Mouse (Mus musculus) CH12.LX (cell line): ENCODE measurements around the gene Map3k9. TPM values are rescaled to one million over a fixed set of nuclear protein-coding genes. Genes with fewer than 3 reads are reported as not detected.

ENCODE experiments used
- DNase-seq: peaks from one replicate; pipeline ENCODE4 v3.0.0-alpha.2; 2013; ENCODE audit errors: extremely low read depth
- H3K27ac ChIP-seq: 2 replicates; pipeline ENCODE4 v1.5.1; 2012; ENCODE audit warnings: low read depth, mild to moderate bottlenecking, control low read depth, moderate library complexity; ENCODE audit not compliant: insufficient read depth
- H3K27me3 ChIP-seq: replicated peaks from 2 replicates; pipeline ENCODE3; 2012; ENCODE audit warnings: inconsistent platforms
- H3K36me3 ChIP-seq, 2 experiments: replicated peaks in 1 of 2; 2 replicates each; pipeline versions ENCODE3 to v1.6.1; 2012; ENCODE audit warnings: inconsistent platforms in 1 of 2, low read length in 1 of 2, mild to moderate bottlenecking in 1 of 2, mixed read lengths in 1 of 2, moderate library complexity in 1 of 2; ENCODE audit not compliant: control insufficient read depth in 1 of 2, insufficient read depth in 1 of 2
- H3K4me1 ChIP-seq, 2 experiments: 2 replicates each; pipeline ENCODE4 v1.6.1; 2012; ENCODE audit warnings: inconsistent platforms in 1 of 2, moderate library complexity in 1 of 2; ENCODE audit not compliant: insufficient read depth in 2 of 2, control insufficient read depth in 1 of 2
- H3K4me2 ChIP-seq: 2 replicates; pipeline ENCODE4 v1.6.1; 2012; ENCODE audit warnings: low read depth, mild to moderate bottlenecking, control low read depth; ENCODE audit not compliant: poor library complexity, insufficient read depth, severe bottlenecking
- H3K4me3 ChIP-seq, 3 experiments: fragments of 150-350 bp in 1 of 3; sonication (generic) in 1 of 3; replicated peaks in 1 of 3; 2 replicates each; pipeline versions ENCODE3 to v1.5.1; 2011 to 2012; ENCODE audit warnings: low read depth in 2 of 3, low read length in 2 of 3, mild to moderate bottlenecking in 2 of 3, moderate library complexity in 2 of 3, control low read depth in 1 of 3, improper control_type of control experiment in 1 of 3, inconsistent platforms in 1 of 3, mixed read lengths in 1 of 3; ENCODE audit not compliant: poor library complexity in 1 of 3
- H3K79me2 ChIP-seq: replicated peaks from 2 replicates; pipeline ENCODE4 v1.6.1; 2012; ENCODE audit warnings: mild to moderate bottlenecking, moderate library complexity; ENCODE audit not compliant: control insufficient read depth, poor library complexity, insufficient read depth, severe bottlenecking; ENCODE audit errors: extremely low read depth
- H3K9ac ChIP-seq: 2 replicates; pipeline ENCODE4 v1.6.1; 2012; ENCODE audit warnings: low read depth, mild to moderate bottlenecking, control low read depth, moderate library complexity; ENCODE audit not compliant: insufficient read depth
- H3K9me3 ChIP-seq: replicated peaks from 2 replicates; pipeline ENCODE3; 2012; ENCODE audit warnings: low read length, inconsistent platforms, mixed read lengths
- CHD2 ChIP-seq: IDR thresholded peaks from 2 replicates; pipeline ENCODE4 v1.6.1; 2011; ENCODE audit warnings: low read length, improper control_type of control experiment
- E2F4 ChIP-seq: IDR thresholded peaks from 2 replicates; pipeline ENCODE4 v1.6.1; 2011; ENCODE audit warnings: low read depth, low read length, improper control_type of control experiment; ENCODE audit not compliant: insufficient replicate concordance
- ELF1 ChIP-seq: IDR thresholded peaks from 2 replicates; pipeline ENCODE4 v1.6.1; 2014; ENCODE audit warnings: low read depth, mild to moderate bottlenecking, inconsistent platforms, low read length, improper control_type of control experiment
- EP300 ChIP-seq: IDR thresholded peaks from 2 replicates; pipeline ENCODE4 v1.6.1; 2011; ENCODE audit warnings: low read length, improper control_type of control experiment
- ETS1 ChIP-seq: conservative IDR thresholded peaks from 2 replicates; pipeline ENCODE4 v1.6.1; 2012; ENCODE audit warnings: low read depth, mild to moderate bottlenecking, inconsistent platforms, low read length, improper control_type of control experiment, moderate library complexity
- GABPA ChIP-seq: IDR thresholded peaks from 2 replicates; pipeline ENCODE4 v1.6.1; 2012; ENCODE audit warnings: low read depth, low read length, improper control_type of control experiment, inconsistent platforms; ENCODE audit not compliant: insufficient replicate concordance
- IRF4 ChIP-seq: IDR thresholded peaks from 2 replicates; pipeline ENCODE4 v1.6.1; 2014; ENCODE audit warnings: low read depth, mild to moderate bottlenecking, inconsistent platforms, low read length, improper control_type of control experiment
- JUND ChIP-seq: conservative IDR thresholded peaks from 2 replicates; pipeline ENCODE4 v1.6.1; 2011; ENCODE audit warnings: low read depth, low read length, improper control_type of control experiment
- MEF2A ChIP-seq: IDR thresholded peaks from 2 replicates; pipeline ENCODE4 v1.6.1; 2014; ENCODE audit warnings: low read depth, mild to moderate bottlenecking, inconsistent platforms, low read length, improper control_type of control experiment, borderline replicate concordance
- MXI1 ChIP-seq: IDR thresholded peaks from 2 replicates; pipeline ENCODE4 v1.6.1; 2011; ENCODE audit warnings: mild to moderate bottlenecking, low read depth, low read length, improper control_type of control experiment
- NELFE ChIP-seq: IDR thresholded peaks from 2 replicates; pipeline ENCODE4 v1.6.1; 2011; ENCODE audit warnings: low read depth, low read length, improper control_type of control experiment
- NRF1 ChIP-seq: IDR thresholded peaks from 2 replicates; pipeline ENCODE4 v1.6.1; 2014; ENCODE audit warnings: low read depth, mild to moderate bottlenecking, inconsistent platforms, low read length, improper control_type of control experiment, moderate library complexity
- POLR2A ChIP-seq: IDR thresholded peaks from 2 replicates; pipeline ENCODE4 v1.6.1; 2011; ENCODE audit warnings: low read depth, mild to moderate bottlenecking, improper control_type of control experiment, low read length
- POLR2AphosphoS2 ChIP-seq: IDR thresholded peaks from 2 replicates; pipeline ENCODE4 v1.6.1; 2011; ENCODE audit warnings: low read depth, low read length, improper control_type of control experiment
- SIN3A ChIP-seq: IDR thresholded peaks from 2 replicates; pipeline ENCODE4 v1.6.1; 2012; ENCODE audit warnings: low read length, improper control_type of control experiment, inconsistent platforms
- TBP ChIP-seq: conservative IDR thresholded peaks from 2 replicates; pipeline ENCODE4 v1.6.1; 2011; ENCODE audit warnings: low read depth, low read length, improper control_type of control experiment
- TCF12 ChIP-seq: IDR thresholded peaks from 2 replicates; pipeline ENCODE4 v1.6.1; 2014; ENCODE audit warnings: low read depth, mild to moderate bottlenecking, inconsistent platforms, low read length, improper control_type of control experiment
- USF1 ChIP-seq: IDR thresholded peaks from 2 replicates; pipeline ENCODE4 v1.6.1; 2014; ENCODE audit warnings: low read depth, mild to moderate bottlenecking, inconsistent platforms, low read length, improper control_type of control experiment
- ZC3H11A ChIP-seq: IDR thresholded peaks from 2 replicates; pipeline ENCODE4 v1.6.1; 2012; ENCODE audit warnings: low read depth, mild to moderate bottlenecking, inconsistent platforms, low read length, improper control_type of control experiment
- ZNF384 ChIP-seq: IDR thresholded peaks from 2 replicates; pipeline ENCODE4 v1.6.1; 2012; ENCODE audit warnings: low read depth, low read length, improper control_type of control experiment, inconsistent platforms
- dilution Hi-C: fragments of 300-500 bp; cut with MboI; formaldehyde crosslinking; loops from 2 replicates; pipeline ENCODE4 v1.14.3; 2020; ENCODE audit warnings: low sequenced_read_pairs; ENCODE audit not compliant: extremely low pct_unique_long_range_greater_than_20kb, extremely low pct_ligation_motif_present
- in situ Hi-C: fragments of 300-500 bp; cut with MboI; formaldehyde crosslinking; loops from 3 replicates; pipeline ENCODE4 v1.14.3; 2019; ENCODE audit warnings: low sequenced_read_pairs, low pct_ligation_motif_present, low pct_unique_long_range_greater_than_20kb, mixed read lengths
- polyA plus RNA-seq: library from polyadenylated mRNA; unstranded; fragments of >175 nt; gene quantifications from 2 replicates; pipeline ENCODE4 v1.2.1, GENCODE M21; 2012; ENCODE audit warnings: low read depth; ENCODE audit not compliant: insufficient read length
- total RNA-seq, 2 experiments: library from RNA; depleted of rRNA; stranded (reverse); fragments of 300-350 nt in 1 of 2; fragments of >200 nt in 1 of 2; gene quantifications; 2 replicates each; pipeline ENCODE4 v1.2.3; 2012 to 2014

Map3k9 gene
- total and polyA plus RNA-seq, 3 experiments: 0.13 to 0.38 TPM; not detected in 1

DNA sequence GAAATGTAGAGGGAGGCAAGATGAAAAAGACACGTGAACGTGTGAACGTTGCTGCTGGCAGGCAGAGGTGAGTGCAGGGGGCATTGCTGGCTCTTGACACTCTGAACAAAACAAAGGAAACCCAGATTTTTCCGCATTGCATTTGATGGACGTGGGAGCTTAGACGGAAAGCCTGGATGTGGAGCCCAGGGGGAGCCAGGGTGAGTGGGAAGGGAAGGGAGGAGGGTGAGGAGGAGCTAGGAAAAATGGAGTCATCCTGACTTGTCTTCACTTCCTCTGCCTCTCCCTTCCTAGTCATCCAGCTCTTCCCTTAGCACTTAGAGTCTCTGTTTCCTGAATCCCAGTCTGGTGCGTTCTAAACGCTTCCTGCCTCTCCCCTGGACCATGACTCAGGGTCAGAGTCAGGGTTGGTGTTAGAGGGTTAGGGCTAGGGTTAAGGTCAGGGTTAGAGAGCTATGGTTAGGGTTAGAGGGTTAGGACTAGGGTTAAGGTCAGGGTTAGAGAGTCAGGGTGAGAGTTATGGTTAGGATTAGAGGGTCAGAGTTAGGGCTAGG is 89.7 kb downstream of the Map3k9 start:
- H3K9me3 ChIP-seq: no peaks in the 10 kb centered on the region
- no peak for TF ChIP-seq ZC3H11A
- TF ChIP-seq CHD2: no peak
- TF ChIP-seq POLR2AphosphoS2: no peak
- no peak for TF ChIP-seq GABPA
- TF ChIP-seq TCF12: no peak
- H3K79me2 ChIP-seq: no peaks in the 10 kb centered on the region
- H3K4me1 ChIP-seq: peaks cover 0 to 12% of the 10 kb centered on the region in 2 experiments; a peak in 2 of 4 replicates
- H3K27ac ChIP-seq: no peak overlapping the region
- no peaks in the 10 kb centered on the region for H3K27me3 ChIP-seq
- no peak overlapping the region for H3K9ac ChIP-seq
- dilution Hi-C loops: no loop called here
- no peaks in the 10 kb centered on the region for H3K36me3 ChIP-seq
- no peak for DNase-seq
- no peak overlapping the region for H3K4me3 ChIP-seq
- in situ Hi-C loops: no loop called here
- H3K4me2 ChIP-seq: no peak overlapping the region

DNA sequence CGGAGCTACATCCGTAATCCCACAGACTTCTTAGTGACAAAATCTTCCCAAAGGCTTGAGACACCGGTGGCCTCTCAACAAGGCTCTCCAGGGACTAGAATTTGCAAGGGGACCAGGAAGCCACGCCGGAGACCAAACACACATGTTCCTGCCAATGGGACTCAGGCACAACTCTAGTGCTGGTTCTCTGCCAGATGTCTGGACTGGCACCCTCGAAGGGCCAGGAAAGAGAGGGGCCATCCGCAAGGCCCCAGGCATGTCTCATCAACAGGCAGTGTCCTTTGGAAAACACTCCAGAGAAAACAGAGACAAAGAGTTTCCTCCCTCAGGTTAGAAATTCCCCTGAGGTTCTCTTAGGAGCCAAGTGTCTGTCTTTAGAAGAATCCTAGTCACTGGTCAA is 90.2 kb downstream of the Map3k9 start:
- Histone ChIP-seq H3K36me3 (no peaks in the 10 kb centered on the region), H3K27ac (no peak overlapping the region), H3K27me3 (no peaks in the 10 kb centered on the region), H3K4me1 (peaks cover 0 to 17% of the 10 kb centered on the region in 2 experiments; a peak in 2 of 4 replicates), H3K79me2 (no peaks in the 10 kb centered on the region), H3K4me2 (no peak overlapping the region), H3K4me3 (no peak overlapping the region), H3K9me3 (no peaks in the 10 kb centered on the region), H3K9ac (no peak overlapping the region)
- in situ Hi-C loops: no loop called here
- TF ChIP-seq USF1 (no peak), TBP (no peak), GABPA (no peak), TCF12 (no peak), POLR2AphosphoS2 (no peak), ELF1 (no peak), CHD2 (no peak), POLR2A (no peak), MXI1 (no peak), JUND (no peak), MEF2A (no peak), ZC3H11A (no peak)
- dilution Hi-C loops: no loop called here
- no peak for DNase-seq

DNA sequence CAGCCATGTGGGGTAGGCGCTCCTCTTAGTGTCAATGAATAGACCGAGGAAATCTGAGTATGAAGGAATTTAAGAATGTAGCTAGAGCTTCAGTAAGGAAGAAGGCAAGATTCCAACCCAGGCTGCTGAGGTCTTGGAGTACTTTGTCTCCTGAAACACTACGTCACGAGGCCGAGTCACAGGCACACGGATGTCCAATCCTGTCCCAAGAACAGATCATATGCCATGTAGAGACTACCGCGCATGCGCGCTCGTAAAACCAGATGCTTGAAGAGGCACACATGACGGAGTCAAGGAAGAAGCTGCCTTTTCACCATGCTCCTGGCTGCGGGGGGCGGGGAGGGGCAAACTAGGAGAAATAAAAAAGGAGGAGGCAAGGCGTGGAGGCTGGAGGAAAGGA is 90.9 kb downstream of the Map3k9 start:
- Histone ChIP-seq H3K4me2 (no peak overlapping the region), H3K27me3 (no peaks in the 10 kb centered on the region), H3K36me3 (no peaks in the 10 kb centered on the region), H3K27ac (no peak overlapping the region), H3K9ac (no peak overlapping the region), H3K79me2 (no peaks in the 10 kb centered on the region), H3K4me3 (no peak overlapping the region), H3K9me3 (no peaks in the 10 kb centered on the region), H3K4me1 (peaks cover 0 to 23% of the 10 kb centered on the region in 2 experiments; a peak in 2 of 4 replicates)
- in situ Hi-C loops: no loop called here
- DNase-seq: no peak
- dilution Hi-C loops: no loop called here
- TF ChIP-seq EP300 (no peak), NRF1 (no peak), MEF2A (no peak), SIN3A (no peak), CHD2 (no peak), IRF4 (no peak), TCF12 (no peak), ELF1 (no peak), ZNF384 (no peak), NELFE (no peak), POLR2AphosphoS2 (no peak), E2F4 (no peak), USF1 (no peak), ETS1 (no peak)
- TF ChIP-seq, all 38 proteins: peak for 0
